Mouse (Mus musculus) E14TG2a.4 (cell line): ENCODE results near the gene Pmpcb.
"Not testable (repeated sequence)": the region's sequence is repeated elsewhere in the genome, so short reads cannot be mapped to it uniquely, and the experiment has no call there.

Experiments
- H3K27me3 ChIP-seq: 2 replicates; pipeline ENCODE4 v1.6.1; 2014; ENCODE audit warnings: low read length, control low read depth; ENCODE audit not compliant: insufficient read depth
- H3K36me3 ChIP-seq: 2 replicates; pipeline ENCODE4 v1.6.1; 2014; ENCODE audit warnings: low read length, control low read depth; ENCODE audit not compliant: insufficient read depth
- H3K4me1 ChIP-seq: replicated peaks from 2 replicates; pipeline ENCODE4 v1.6.1; 2014; ENCODE audit warnings: low read depth, low read length, control low read depth
- H3K4me3 ChIP-seq: replicated peaks from 2 replicates; pipeline ENCODE4 v1.5.1; 2014; ENCODE audit warnings: mild to moderate bottlenecking, low read length
- H3K9me3 ChIP-seq: 2 replicates; pipeline ENCODE4 v1.6.1; 2014; ENCODE audit warnings: low read length, control low read depth
- CTCF ChIP-seq: conservative IDR thresholded peaks from 2 replicates; pipeline ENCODE4 v1.5.1; 2014; ENCODE audit warnings: low read length
- NANOG ChIP-seq: IDR thresholded peaks from 2 replicates; pipeline ENCODE4 v1.6.1; 2014; ENCODE audit warnings: borderline replicate concordance, low read length, mixed read lengths
- POU5F1 ChIP-seq: IDR thresholded peaks from 2 replicates; pipeline ENCODE4 v1.6.1; 2014; ENCODE audit warnings: low read length, borderline replicate concordance

Pmpcb gene

GRCm38 (mm10) chr5:21702009-21702364 lies 35.0 kb upstream of the Pmpcb start:
- no peak for TF ChIP-seq NANOG
- no peak for TF ChIP-seq CTCF
- no peak for TF ChIP-seq POU5F1
- no peaks in the 10 kb centered on the region for H3K9me3 ChIP-seq
- H3K4me3 ChIP-seq: peak overlapping the region; percentile 90
- H3K4me1 ChIP-seq: peaks cover 14% of the 10 kb centered on the region
- H3K36me3 ChIP-seq: no peaks in the 10 kb centered on the region
- H3K27me3 ChIP-seq: no peaks in the 10 kb centered on the region

- Histone ChIP-seq H3K36me3 (no peaks in the 10 kb centered on the region), H3K4me3 (no peak overlapping the region), H3K4me1 (peaks cover 14% of the 10 kb centered on the region), H3K27me3 (no peaks in the 10 kb centered on the region), H3K9me3 (no peaks in the 10 kb centered on the region)
- no peak for TF ChIP-seq NANOG
- TF ChIP-seq CTCF: no peak
- no peak for TF ChIP-seq POU5F1
These were observed 34.0 kb upstream of the Pmpcb start for GRCm38 (mm10) chr5:21702873-21703475.

GRCm38 (mm10) chr5:21703708-21704107 lies 33.2 kb upstream of the Pmpcb start:
- peaks cover 14% of the 10 kb centered on the region for H3K4me1 ChIP-seq
- no peaks in the 10 kb centered on the region for H3K27me3 ChIP-seq
- no peaks in the 10 kb centered on the region for H3K9me3 ChIP-seq
- TF ChIP-seq POU5F1 (no peak), NANOG (no peak), CTCF (no peak)
- H3K36me3 ChIP-seq: no peaks in the 10 kb centered on the region
- H3K4me3 ChIP-seq: no peak overlapping the region

GRCm38 (mm10) chr5:21706546-21706945 lies 30.4 kb upstream of the Pmpcb start:
- H3K4me3 ChIP-seq: no peak overlapping the region
- TF ChIP-seq NANOG (no peak), POU5F1 (no peak), CTCF (no peak)
- H3K4me1 ChIP-seq: peaks cover 9% of the 10 kb centered on the region
- peaks cover 9% of the 10 kb centered on the region for H3K27me3 ChIP-seq
- no peaks in the 10 kb centered on the region for H3K36me3 ChIP-seq
- H3K9me3 ChIP-seq: no peaks in the 10 kb centered on the region

GRCm38 (mm10) chr5:21708011-21708410 lies 28.9 kb upstream of the Pmpcb start:
- Histone ChIP-seq H3K4me1 (peaks cover 15% of the 10 kb centered on the region), H3K27me3 (peaks cover 17% of the 10 kb centered on the region)
- H3K9me3 ChIP-seq, H3K36me3 ChIP-seq, H3K4me3 ChIP-seq: not testable (repeated sequence)

- no peak for TF ChIP-seq NANOG
- TF ChIP-seq CTCF: no peak
- no peak for TF ChIP-seq POU5F1
- Histone ChIP-seq H3K4me1 (peaks cover 27% of the 10 kb centered on the region), H3K36me3 (no peaks in the 10 kb centered on the region), H3K4me3 (peak overlapping the region; percentile 51; the same call in 1 of the 2 replicates), H3K27me3 (peaks cover 19% of the 10 kb centered on the region), H3K9me3 (no peaks in the 10 kb centered on the region)
These were observed 24.7 kb upstream of the Pmpcb start for GRCm38 (mm10) chr5:21712127-21712715.

GRCm38 (mm10) chr5:21714447-21714846 lies 22.5 kb upstream of the Pmpcb start:
- Histone ChIP-seq H3K4me1 (peaks cover 50% of the 10 kb centered on the region), H3K27me3 (peaks cover 19% of the 10 kb centered on the region), H3K36me3 (no peaks in the 10 kb centered on the region), H3K9me3 (no peaks in the 10 kb centered on the region), H3K4me3 (no peak overlapping the region)
- TF ChIP-seq CTCF (no peak), POU5F1 (no peak), NANOG (no peak)

- Histone ChIP-seq H3K9me3 (no peaks in the 10 kb centered on the region), H3K36me3 (no peaks in the 10 kb centered on the region), H3K27me3 (peaks cover 5% of the 10 kb centered on the region), H3K4me3 (peak overlapping the region; percentile 45), H3K4me1 (peaks cover 69% of the 10 kb centered on the region)
- TF ChIP-seq CTCF (no peak), NANOG (no peak), POU5F1 (no peak)
These were observed 19.7 kb upstream of the Pmpcb start for GRCm38 (mm10) chr5:21717165-21717715.

- Histone ChIP-seq H3K9me3 (no peaks in the 10 kb centered on the region), H3K27me3 (0 out of 2 replicates have a peak, but pooled peaks cover 2% of the 10 kb centered on the region), H3K4me3 (peak overlapping the region; percentile 30), H3K36me3 (no peaks in the 10 kb centered on the region), H3K4me1 (peaks cover 72% of the 10 kb centered on the region)
- TF ChIP-seq CTCF (no peak), NANOG (no peak), POU5F1 (no peak)
These were observed 18.4 kb upstream of the Pmpcb start for GRCm38 (mm10) chr5:21718546-21718945.
